Mouse (Mus musculus): ENCODE measurements at regions not wholly inside any gene's neighbourhood (a gene's known extent, or its start where the extent isn't known, plus 50 kb on each side); places are given as distances from the start of the nearest gene placed in this dataset.

- Histone ChIP-seq H3K9ac (no peak overlapping the region), H3K27me3 (ENCODE audit: control insufficient read depth, insufficient read depth, low read length) (no peaks in the 10 kb centered on the region), H3K4me2 (replicated peaks) (no peak overlapping the region), H3K4me1 (replicated peaks; ENCODE audit: control insufficient read depth, insufficient read depth, low read length) (peaks cover 38% of the 10 kb centered on the region), H3K9me3 (ENCODE audit: control insufficient read depth, low read length) (no peaks in the 10 kb centered on the region), H3K27ac (peak overlapping the region; percentile 9; the same call in 1 of the 2 replicates), H3K36me3 (replicated peaks; ENCODE audit: control insufficient read depth, insufficient read depth) (no peaks in the 10 kb centered on the region), H3K4me3 (replicated peaks; ENCODE audit: low read length) (no peak overlapping the region)
- ATAC-seq (ENCODE audit: low FRiP score) (no peak), DNase-seq (ENCODE audit: low spot score) (no peak)
- 39% methylated on average over 7 of the region's 7 CpGs for WGBS
Measured at GRCm38 (mm10) chr13:91367896-91368556, 92.1 kb upstream of the Ssbp2 start.

- Histone ChIP-seq H3K4me1 (replicated peaks; ENCODE audit: control insufficient read depth, insufficient read depth, low read length) (peaks cover 43% of the 10 kb centered on the region), H3K27me3 (ENCODE audit: control insufficient read depth, insufficient read depth, low read length) (no peaks in the 10 kb centered on the region), H3K36me3 (replicated peaks; ENCODE audit: control insufficient read depth, insufficient read depth) (no peaks in the 10 kb centered on the region), H3K4me3 (replicated peaks; ENCODE audit: low read length) (no peak overlapping the region), H3K27ac (no peak overlapping the region), H3K9ac (no peak overlapping the region; the same call in 1 of the 2 replicates), H3K9me3 (ENCODE audit: control insufficient read depth, low read length) (no peaks in the 10 kb centered on the region), H3K4me2 (replicated peaks) (no peak overlapping the region)
- ATAC-seq (ENCODE audit: low FRiP score): no peak
- no peak for DNase-seq (ENCODE audit: low spot score)
- 81% methylated on average over 7 of the region's 7 CpGs for WGBS
Measured at GRCm38 (mm10) chr13:91368664-91369063, 91.4 kb upstream of the Ssbp2 start.

GRCm38 (mm10) chr13:91370021-91370420 lies 90.1 kb upstream of the Ssbp2 start:
- Histone ChIP-seq H3K9ac (peak overlapping the region; percentile 47; the same call in 1 of the 2 replicates), H3K9me3 (ENCODE audit: control insufficient read depth, low read length) (no peaks in the 10 kb centered on the region), H3K4me1 (replicated peaks; ENCODE audit: control insufficient read depth, insufficient read depth, low read length) (peaks cover 45% of the 10 kb centered on the region), H3K4me2 (replicated peaks) (peak overlapping the region; percentile 78), H3K27me3 (ENCODE audit: control insufficient read depth, insufficient read depth, low read length) (no peaks in the 10 kb centered on the region), H3K36me3 (replicated peaks; ENCODE audit: control insufficient read depth, insufficient read depth) (no peaks in the 10 kb centered on the region), H3K27ac (peak overlapping the region; percentile 94), H3K4me3 (replicated peaks; ENCODE audit: low read length) (peak overlapping the region; percentile 31; the same call in 1 of the 2 replicates)
- WGBS: 25% methylated on average over 3 of the region's 3 CpGs
- ATAC-seq (ENCODE audit: low FRiP score) (no peak), DNase-seq (ENCODE audit: low spot score) (no peak)

GRCm38 (mm10) chr13:91370441-91370840 lies 89.6 kb upstream of the Ssbp2 start:
- peaks cover 41% of the 10 kb centered on the region for H3K4me1 ChIP-seq (replicated peaks; ENCODE audit: control insufficient read depth, insufficient read depth, low read length)
- peak overlapping the region; percentile 47; the same call in 1 of the 2 replicates for H3K9ac ChIP-seq
- ATAC-seq (ENCODE audit: low FRiP score): peak; percentile 56
- no peaks in the 10 kb centered on the region for H3K27me3 ChIP-seq (ENCODE audit: control insufficient read depth, insufficient read depth, low read length)
- peak overlapping the region; percentile 78 for H3K4me2 ChIP-seq (replicated peaks)
- peak overlapping the region; percentile 31 for H3K4me3 ChIP-seq (replicated peaks; ENCODE audit: low read length)
- under 1% methylated on average over 11 of the region's 11 CpGs for WGBS
- H3K36me3 ChIP-seq (replicated peaks; ENCODE audit: control insufficient read depth, insufficient read depth): no peaks in the 10 kb centered on the region
- H3K27ac ChIP-seq: peak overlapping the region; percentile 94
- no peak for DNase-seq (ENCODE audit: low spot score)
- H3K9me3 ChIP-seq (ENCODE audit: control insufficient read depth, low read length): no peaks in the 10 kb centered on the region

GRCm38 (mm10) chr13:91370886-91371595 lies 89.0 kb upstream of the Ssbp2 start:
- no peaks in the 10 kb centered on the region for H3K27me3 ChIP-seq (ENCODE audit: control insufficient read depth, insufficient read depth, low read length)
- under 1% methylated on average over 28 of the region's 28 CpGs for WGBS
- H3K9me3 ChIP-seq (ENCODE audit: control insufficient read depth, low read length): no peaks in the 10 kb centered on the region
- peaks cover 41% of the 10 kb centered on the region for H3K4me1 ChIP-seq (replicated peaks; ENCODE audit: control insufficient read depth, insufficient read depth, low read length)
- DNase-seq (ENCODE audit: low spot score) (peak; percentile 98), ATAC-seq (ENCODE audit: low FRiP score) (peak; percentile 95)
- H3K27ac ChIP-seq: peak overlapping the region; percentile 94
- H3K36me3 ChIP-seq (replicated peaks; ENCODE audit: control insufficient read depth, insufficient read depth): no peaks in the 10 kb centered on the region
- H3K4me2 ChIP-seq (replicated peaks): peak overlapping the region; percentile 78
- H3K4me3 ChIP-seq (replicated peaks; ENCODE audit: low read length): peak overlapping the region; percentile 31
- H3K9ac ChIP-seq: peak overlapping the region; percentile 47; the same call in 1 of the 2 replicates

DNA sequence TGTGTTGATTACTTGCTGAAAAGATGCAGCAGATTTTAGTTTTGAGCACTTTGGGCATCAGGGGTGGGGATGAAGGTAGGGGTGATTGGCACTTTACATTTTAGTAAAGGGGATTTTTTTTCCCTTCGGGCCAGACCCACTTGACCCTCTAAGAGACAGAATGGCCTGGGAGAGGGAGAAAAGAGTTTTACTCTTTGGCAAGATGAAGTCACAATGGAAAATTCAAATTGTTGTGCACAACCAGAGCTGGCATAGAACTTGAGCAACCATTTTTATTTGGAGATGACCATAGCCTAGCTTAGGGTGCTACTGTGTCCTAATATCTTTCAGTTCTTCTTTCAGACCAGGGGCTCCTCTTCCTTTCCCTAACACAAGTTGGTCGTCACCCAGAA lies 88.5 kb upstream of the Ssbp2 start:
- Histone ChIP-seq H3K36me3 (replicated peaks; ENCODE audit: control insufficient read depth, insufficient read depth) (no peaks in the 10 kb centered on the region), H3K27ac (peak overlapping the region; percentile 94), H3K9ac (peak overlapping the region; percentile 5; the same call in 1 of the 2 replicates), H3K4me2 (replicated peaks) (peak overlapping the region; percentile 78), H3K4me1 (replicated peaks; ENCODE audit: control insufficient read depth, insufficient read depth, low read length) (peaks cover 41% of the 10 kb centered on the region), H3K9me3 (ENCODE audit: control insufficient read depth, low read length) (no peaks in the 10 kb centered on the region), H3K27me3 (ENCODE audit: control insufficient read depth, insufficient read depth, low read length) (no peaks in the 10 kb centered on the region), H3K4me3 (replicated peaks; ENCODE audit: low read length) (peak overlapping the region; percentile 31; the same call in 1 of the 2 replicates)
- WGBS: 24% methylated on average over 2 of the region's 2 CpGs
- no peak for DNase-seq (ENCODE audit: low spot score)
- ATAC-seq (ENCODE audit: low FRiP score): 0 out of 2 replicates have a peak, but pooled peaks have one; percentile 0

DNA sequence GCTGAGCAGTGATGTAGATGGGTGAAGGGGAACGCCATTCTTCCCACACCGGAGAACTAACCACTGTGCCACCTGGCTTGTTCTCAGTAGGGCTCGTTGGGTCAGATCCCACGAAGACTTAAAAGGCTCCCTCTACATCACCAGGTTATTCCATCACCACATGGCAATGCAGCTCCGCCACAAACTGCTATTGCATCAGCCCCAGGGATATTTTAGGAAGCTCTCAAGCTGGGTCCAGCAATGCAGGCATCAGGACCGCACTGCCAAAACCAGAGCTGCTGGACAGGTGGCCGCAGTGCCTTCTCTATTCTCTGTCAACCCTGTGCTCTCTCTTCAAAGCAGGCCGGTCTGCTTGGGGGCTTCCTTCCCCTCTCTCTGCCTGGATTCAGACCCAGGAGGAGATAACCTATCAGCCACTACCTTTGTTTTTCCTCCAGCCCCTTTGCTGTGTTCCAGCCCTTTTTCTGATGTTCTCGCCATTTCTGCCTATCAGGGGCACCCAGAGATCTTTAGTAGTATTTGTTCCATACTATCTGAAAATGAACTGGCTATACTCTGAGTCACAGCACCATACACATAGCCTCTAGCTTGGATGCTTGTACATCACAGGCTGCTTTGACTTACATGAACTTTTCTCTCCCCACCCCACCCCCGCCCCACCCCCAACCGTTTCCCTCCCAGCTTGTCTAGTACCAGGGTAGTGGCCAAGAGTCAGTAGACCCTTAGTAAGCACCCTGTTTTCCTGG lies 87.8 kb upstream of the Ssbp2 start:
- DNase-seq (ENCODE audit: low spot score) (no peak), ATAC-seq (ENCODE audit: low FRiP score) (no peak)
- H3K27me3 ChIP-seq (ENCODE audit: control insufficient read depth, insufficient read depth, low read length): no peaks in the 10 kb centered on the region
- H3K4me2 ChIP-seq (replicated peaks): no peak overlapping the region
- H3K4me3 ChIP-seq (replicated peaks; ENCODE audit: low read length): no peak overlapping the region
- peaks cover 38% of the 10 kb centered on the region for H3K4me1 ChIP-seq (replicated peaks; ENCODE audit: control insufficient read depth, insufficient read depth, low read length)
- H3K9ac ChIP-seq: no peak overlapping the region
- H3K9me3 ChIP-seq (ENCODE audit: control insufficient read depth, low read length): no peaks in the 10 kb centered on the region
- WGBS: 69% methylated on average over 11 of the region's 11 CpGs
- H3K27ac ChIP-seq: peak overlapping the region; percentile 94
- H3K36me3 ChIP-seq (replicated peaks; ENCODE audit: control insufficient read depth, insufficient read depth): no peaks in the 10 kb centered on the region

GRCm38 (mm10) chr13:91374141-91374540 lies 85.9 kb upstream of the Ssbp2 start:
- Histone ChIP-seq H3K9me3 (ENCODE audit: control insufficient read depth, low read length) (no peaks in the 10 kb centered on the region), H3K4me1 (replicated peaks; ENCODE audit: control insufficient read depth, insufficient read depth, low read length) (peaks cover 38% of the 10 kb centered on the region), H3K9ac (no peak overlapping the region), H3K36me3 (replicated peaks; ENCODE audit: control insufficient read depth, insufficient read depth) (no peaks in the 10 kb centered on the region), H3K4me2 (replicated peaks) (0 out of 2 replicates have a peak overlapping the region, but pooled peaks have one; percentile 3), H3K27ac (no peak overlapping the region), H3K4me3 (replicated peaks; ENCODE audit: low read length) (no peak overlapping the region), H3K27me3 (ENCODE audit: control insufficient read depth, insufficient read depth, low read length) (no peaks in the 10 kb centered on the region)
- 7% methylated on average over 3 of the region's 3 CpGs for WGBS
- peak; percentile 62 for DNase-seq (ENCODE audit: low spot score)
- ATAC-seq (ENCODE audit: low FRiP score): no peak

DNA sequence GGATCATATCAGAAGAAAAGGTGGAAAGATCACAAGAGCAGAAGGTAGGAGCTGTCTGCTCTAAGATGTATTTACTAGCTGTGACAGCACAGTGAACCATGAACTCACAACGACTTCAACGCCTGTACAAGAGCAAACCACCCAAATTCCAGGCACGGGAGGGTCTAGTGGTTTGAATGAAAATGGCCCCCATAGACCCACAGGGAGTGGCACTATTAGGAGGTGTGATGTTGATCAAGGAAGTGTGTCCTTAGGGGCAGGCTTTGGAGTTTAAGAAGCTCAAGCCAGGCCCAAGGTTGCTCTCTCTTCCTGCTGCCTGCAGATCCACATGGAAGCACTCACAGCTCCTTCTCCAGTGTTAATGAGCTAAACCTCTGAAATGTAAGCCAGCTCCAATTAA lies 83.5 kb upstream of the Ssbp2 start:
- 93% methylated on average over 3 of the region's 3 CpGs for WGBS
- Histone ChIP-seq H3K36me3 (replicated peaks; ENCODE audit: control insufficient read depth, insufficient read depth) (no peaks in the 10 kb centered on the region), H3K4me3 (replicated peaks; ENCODE audit: low read length) (no peak overlapping the region), H3K9ac (no peak overlapping the region), H3K27me3 (ENCODE audit: control insufficient read depth, insufficient read depth, low read length) (no peaks in the 10 kb centered on the region), H3K27ac (no peak overlapping the region), H3K4me2 (replicated peaks) (no peak overlapping the region), H3K4me1 (replicated peaks; ENCODE audit: control insufficient read depth, insufficient read depth, low read length) (peaks cover 24% of the 10 kb centered on the region), H3K9me3 (ENCODE audit: control insufficient read depth, low read length) (no peaks in the 10 kb centered on the region)
- no peak for DNase-seq (ENCODE audit: low spot score)
- ATAC-seq (ENCODE audit: low FRiP score): no peak
